Mouse (Mus musculus): ENCODE measurements around the gene Ceacam16. TPM values are rescaled to one million over a fixed set of nuclear protein-coding genes. Genes with fewer than 3 reads are reported as not detected.

Gene Ceacam16
- 0.83 and 1.3 TPM in 2 replicates for polyA plus RNA-seq (2012)

DNA sequence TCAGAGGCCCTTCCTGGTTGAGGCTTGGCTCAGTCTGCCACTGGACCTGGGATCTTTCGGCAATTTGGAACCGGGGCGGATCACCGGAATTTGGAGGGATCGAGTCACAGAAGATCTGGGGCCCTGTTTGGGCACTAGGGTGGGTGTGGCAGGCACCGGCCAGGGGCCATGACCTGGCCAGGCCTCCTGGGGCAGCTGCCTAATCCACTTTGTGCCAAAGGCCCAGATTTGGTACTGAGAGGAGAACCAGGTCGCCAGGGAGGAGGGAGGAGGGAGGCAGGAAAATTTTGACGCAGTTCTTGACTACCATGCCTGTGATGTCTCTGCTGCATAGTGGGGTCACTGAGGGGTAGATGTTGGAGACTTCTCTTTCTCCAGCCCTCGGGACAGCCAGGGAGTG is at the start of gene Ceacam16:
TSS of gene Ceacam16 (minus strand) at position 101 of the 400 bp plus-strand sequence.

DNA sequence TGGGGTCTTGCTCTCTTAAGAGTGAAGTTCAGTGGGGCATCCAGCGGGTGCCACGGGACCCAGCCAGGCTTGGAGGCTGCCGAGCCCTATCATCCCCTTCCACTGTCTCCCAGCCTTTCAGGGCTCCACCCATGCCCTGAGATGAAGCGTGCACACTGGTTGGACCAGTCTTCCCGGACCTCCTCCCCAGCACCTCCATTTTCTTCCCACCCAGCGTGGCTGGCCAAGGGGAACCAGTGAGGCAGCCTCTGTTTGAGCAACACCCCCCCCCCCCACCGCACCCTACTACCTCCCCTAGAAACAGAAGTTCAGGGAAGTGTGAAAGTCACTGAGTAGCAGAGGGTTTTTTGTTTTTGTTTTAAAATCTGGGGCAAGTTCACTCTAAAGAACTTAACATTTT is 26.8 kb upstream of the Ceacam16 start, which contains the start of gene Ceacam19:
TSS of gene Ceacam19 (minus strand) at position 117 of the 400 bp plus-strand sequence.

DNA sequence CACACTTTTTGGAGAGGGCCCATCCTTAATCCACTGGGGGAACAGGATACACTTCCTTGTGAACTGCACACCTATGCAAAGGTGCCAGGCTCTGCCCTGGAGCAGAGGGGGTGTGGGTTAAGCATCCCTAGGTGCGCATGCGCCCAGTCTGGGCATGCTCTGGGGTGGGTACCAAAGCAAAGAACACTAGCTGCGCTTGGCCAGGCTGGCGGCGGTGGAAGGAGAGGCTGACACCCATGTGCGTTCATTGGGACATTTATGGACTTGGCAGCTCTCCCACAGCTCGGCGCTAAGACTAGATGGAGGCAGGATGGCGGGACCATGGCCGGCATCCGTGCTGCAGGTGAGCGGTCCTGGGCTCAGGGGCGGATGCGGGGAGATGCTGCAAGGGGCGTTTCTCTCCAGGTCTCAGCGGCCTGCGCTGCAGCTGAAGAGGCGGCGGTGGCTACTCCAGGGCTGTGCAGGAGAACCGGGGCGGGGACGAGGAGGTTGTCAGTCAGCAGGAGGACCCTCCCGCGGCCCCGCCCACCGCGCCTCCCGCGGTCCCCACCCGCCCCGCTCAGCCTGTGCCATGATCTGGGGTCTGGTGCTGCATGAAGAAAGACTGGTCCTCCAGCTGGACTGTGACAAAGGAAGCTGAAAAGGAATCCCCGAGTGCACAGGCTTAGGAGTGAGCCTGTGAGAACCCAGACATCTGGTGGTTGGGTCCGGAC is 9.1 kb downstream of the Ceacam16 start, which contains the start of gene Gm19345:
TSS of gene Gm19345 (plus strand) at position 146 of the 713 bp plus-strand sequence.

DNA sequence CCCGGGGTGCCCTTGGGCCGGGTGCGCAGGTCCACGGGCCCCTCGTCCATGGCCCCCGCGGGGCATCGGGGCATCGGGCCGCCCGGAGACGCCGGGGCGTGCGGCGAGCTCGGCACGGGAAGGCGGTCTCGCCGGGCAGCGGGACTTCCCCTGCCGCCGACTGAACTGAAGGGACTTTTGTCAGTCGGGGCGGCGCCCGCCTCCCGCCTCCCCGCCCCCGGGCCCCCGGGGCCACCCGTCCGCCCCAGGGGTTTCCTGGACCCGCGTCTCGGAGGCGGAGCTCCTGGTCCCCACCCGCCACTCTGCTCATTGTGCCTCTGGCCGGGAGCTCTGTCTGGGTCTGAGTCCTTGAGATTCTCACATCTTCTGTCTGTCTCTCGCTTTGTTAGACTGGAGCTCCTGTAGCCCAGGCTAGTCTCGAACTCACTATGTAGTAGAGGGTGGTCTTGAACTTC is 38.5 kb downstream of the Ceacam16 start, which contains the start of gene Bcl3:
TSS of gene Bcl3 (minus strand) at position 167 of the 455 bp plus-strand sequence.

Other genes starting within 250 kb of the Ceacam16 start
- gene Relb, start 231.9 kb downstream of the Ceacam16 start, polyA plus RNA-seq (2012), result 15.2 and 16.3 TPM in 2 replicates
- 108 and 122 TPM in 2 replicates for gene Clptm1, start 196.3 kb downstream of the Ceacam16 start, polyA plus RNA-seq (2012)
- gene Apoc2, start 183.4 kb downstream of the Ceacam16 start, polyA plus RNA-seq (2012), result 1.3 and 1.8 TPM in 2 replicates
- gene Gm44805, start 179.9 kb downstream of the Ceacam16 start, polyA plus RNA-seq (2012), result not detected in 2 replicates
- gene Apoc4, start 179.8 kb downstream of the Ceacam16 start, polyA plus RNA-seq (2012), result not detected in 2 replicates
- 3.4 and 3.7 TPM in 2 replicates for gene Apoc1, start 168.6 kb downstream of the Ceacam16 start, polyA plus RNA-seq (2012)
- 667 and 1,153 TPM in 2 replicates for gene Apoe, start 162.1 kb downstream of the Ceacam16 start, polyA plus RNA-seq (2012)
- gene Tomm40, start 145.9 kb downstream of the Ceacam16 start, polyA plus RNA-seq (2012), result 221 and 229 TPM in 2 replicates
- gene Nectin2, start 110.8 kb downstream of the Ceacam16 start, polyA plus RNA-seq (2012), result 3.4 and 5.9 TPM in 2 replicates
- 0.26 and 0.36 TPM in 2 replicates for gene Bcam, start 90.3 kb downstream of the Ceacam16 start, polyA plus RNA-seq (2012)
- not detected in 2 replicates for gene Cblc, start 64.5 kb downstream of the Ceacam16 start, polyA plus RNA-seq (2012)
- 61.6 and 97.1 TPM in 2 replicates for gene Bcl3, start 38.5 kb downstream of the Ceacam16 start, polyA plus RNA-seq (2012)
- gene Gm19345, start 9.3 kb downstream of the Ceacam16 start, polyA plus RNA-seq (2012), result not detected in 2 replicates
- gene Ceacam19, start 26.7 kb upstream of the Ceacam16 start, polyA plus RNA-seq (2012), result not detected in 2 replicates
- 1.8 and 1.9 TPM in 2 replicates for gene Pvr, start 59.9 kb upstream of the Ceacam16 start, polyA plus RNA-seq (2012)
- gene Igsf23, start 89.5 kb upstream of the Ceacam16 start, polyA plus RNA-seq (2012), result 0.04 TPM in 1 of 2 replicates, not detected in the other
- gene Ceacam20, start 104.1 kb upstream of the Ceacam16 start, polyA plus RNA-seq (2012), result not detected in 2 replicates
- not detected in 2 replicates for gene Nlrp9b, start 130.2 kb upstream of the Ceacam16 start, polyA plus RNA-seq (2012)
- not detected in 2 replicates for gene Vmn1r91, start 238.4 kb upstream of the Ceacam16 start, polyA plus RNA-seq (2012)

Data from megakaryocyte-erythroid progenitor cell, adult 5 weeks (primary cell).